Mouse (Mus musculus) spleen, embryonic (tissue): ENCODE measurements around the gene Slit3.

Experiments
- CTCF ChIA-PET: fragments of 350-600 bp; sonication (Branson Sonifier 250); formaldehyde crosslinking; loops from one replicate; lab custom pipeline; 2022; lab: Charles Lee

Slit3 gene

GRCm38 (mm10) chr11:35120894-35121610 is at the start of gene Slit3:
Gene Slit3, plus strand, starts transcription at chr11:35121224.
- CTCF ChIA-PET, result no interaction called here

DNA sequence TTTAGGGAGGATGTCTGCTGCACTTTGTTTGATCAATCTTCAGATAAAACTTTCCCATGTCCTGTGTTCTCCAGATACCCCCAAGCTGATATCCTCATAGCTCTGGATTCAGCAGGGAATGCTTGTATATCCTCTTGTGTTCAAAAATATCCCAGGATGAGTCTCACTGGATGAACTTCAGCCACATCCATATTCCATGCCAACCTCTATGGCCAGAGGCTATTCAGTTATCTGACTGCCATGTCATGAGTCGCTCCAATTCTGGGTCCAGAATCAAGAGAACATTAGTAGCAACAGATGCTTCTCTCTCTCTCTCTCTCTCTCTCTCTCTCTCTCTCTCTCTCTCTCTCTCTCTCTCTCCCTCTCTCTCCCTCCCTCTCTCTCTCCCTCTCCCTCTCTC is 49.6 kb upstream of the Slit3 start:
- CTCF ChIA-PET, result no interaction called here

DNA sequence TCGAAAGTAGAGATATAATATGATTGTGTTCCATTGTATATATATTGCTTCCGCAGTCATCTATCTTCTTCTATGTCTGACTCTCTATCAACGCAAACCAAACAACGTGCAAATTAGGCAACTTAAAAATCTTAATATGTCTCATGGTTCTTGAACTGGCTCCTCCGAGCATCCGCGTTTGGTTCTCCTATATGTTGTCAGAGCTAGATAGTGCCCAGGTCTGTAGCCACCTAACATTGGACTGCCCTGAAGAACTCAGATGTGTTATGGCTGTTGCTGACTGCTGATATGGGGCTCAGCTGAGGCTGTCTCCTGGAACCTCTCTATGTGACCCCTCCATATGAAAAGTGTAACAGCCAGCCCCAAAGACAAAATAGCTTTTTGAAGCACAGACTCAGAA is 45.6 kb upstream of the Slit3 start:
- CTCF ChIA-PET, result no interaction called here

- CTCF ChIA-PET, result no interaction called here
These were observed 40.4 kb upstream of the Slit3 start for GRCm38 (mm10) chr11:35080451-35081125.

DNA sequence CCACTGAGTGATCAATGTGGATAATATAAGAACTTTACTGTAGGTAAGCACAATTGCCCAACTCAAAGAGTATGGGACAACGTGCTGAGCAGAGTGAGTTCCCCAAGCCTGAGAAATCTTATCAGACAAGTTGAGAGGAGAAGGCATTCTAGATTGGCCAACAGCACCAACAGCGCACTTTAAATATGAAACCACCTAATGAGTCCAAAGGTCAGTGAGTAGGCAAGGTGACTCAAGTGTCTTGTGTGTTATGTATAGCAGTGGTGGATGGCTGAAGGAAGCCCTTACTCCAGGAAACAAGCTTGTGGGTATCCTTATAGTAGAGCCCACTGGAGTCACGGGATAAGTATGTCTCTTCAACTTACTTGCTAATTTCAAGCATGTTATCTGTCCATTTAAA is 38.7 kb upstream of the Slit3 start:
- CTCF ChIA-PET, result no interaction called here

DNA sequence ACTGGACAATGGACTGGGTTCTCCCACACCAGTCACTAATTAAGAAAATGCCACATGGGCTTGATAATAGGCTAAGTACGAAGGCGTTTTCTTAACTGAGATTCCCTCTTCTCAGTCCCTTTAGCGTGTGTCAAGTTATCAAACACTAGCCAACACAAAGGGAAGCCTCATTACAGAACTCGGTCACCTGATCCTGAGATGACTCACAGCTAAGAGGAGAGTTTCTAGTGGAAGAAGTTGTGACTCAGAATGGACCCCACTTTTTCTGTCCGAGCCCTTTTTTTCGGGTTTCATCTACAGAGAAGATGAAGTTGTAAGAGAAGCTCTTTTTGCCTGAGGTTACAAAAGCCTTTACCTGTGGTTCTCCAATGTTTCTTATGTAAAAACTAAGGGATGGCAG is 38.0 kb upstream of the Slit3 start:
- CTCF ChIA-PET, result no interaction called here

DNA sequence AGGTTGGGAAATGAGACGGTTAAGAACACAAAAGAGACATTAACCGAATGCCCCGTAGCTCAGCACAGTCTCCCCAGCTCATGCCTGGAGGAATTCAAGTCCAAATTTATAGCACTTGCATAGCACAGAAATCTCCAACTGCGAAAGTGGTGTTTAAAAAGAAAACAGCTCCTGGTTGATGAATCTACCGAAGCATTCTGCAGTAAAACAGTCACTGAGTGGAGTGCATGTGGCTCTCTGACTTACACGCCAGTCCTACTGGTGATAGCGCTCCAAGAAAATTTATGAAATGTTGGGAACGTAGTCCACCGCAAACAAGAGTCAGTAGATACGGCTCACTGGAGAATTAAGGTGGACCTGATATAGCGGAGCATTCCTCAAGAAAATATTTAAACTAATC is 35.7 kb upstream of the Slit3 start:
- CTCF ChIA-PET, result interaction anchor here (0.6 kb wide), 1 partner anchor 25 kb away, joined by 16 read pairs; no protein-coding TSS in a partner anchor

GRCm38 (mm10) chr11:35086029-35086428 is 35.0 kb upstream of the Slit3 start:
- CTCF ChIA-PET, result no interaction called here

DNA sequence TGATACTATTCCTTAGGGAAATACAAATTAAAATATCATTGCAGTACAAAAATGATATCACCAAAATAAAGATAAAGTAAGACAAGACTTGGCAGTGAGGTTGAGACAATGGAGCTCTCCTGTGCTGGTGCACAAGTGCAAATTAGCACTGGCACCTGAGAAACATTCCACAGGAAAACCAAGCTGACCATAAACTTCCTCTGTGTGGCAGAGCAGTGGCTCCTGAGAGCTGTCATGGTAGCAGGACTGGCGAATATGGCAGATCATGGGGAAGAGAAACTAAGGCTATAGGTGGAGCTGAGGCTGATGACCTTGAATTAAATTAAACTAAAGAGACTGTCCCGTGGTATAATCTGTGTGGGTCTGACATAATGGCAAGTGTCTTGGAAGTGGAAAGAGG is 33.6 kb upstream of the Slit3 start:
- CTCF ChIA-PET, result no interaction called here

DNA sequence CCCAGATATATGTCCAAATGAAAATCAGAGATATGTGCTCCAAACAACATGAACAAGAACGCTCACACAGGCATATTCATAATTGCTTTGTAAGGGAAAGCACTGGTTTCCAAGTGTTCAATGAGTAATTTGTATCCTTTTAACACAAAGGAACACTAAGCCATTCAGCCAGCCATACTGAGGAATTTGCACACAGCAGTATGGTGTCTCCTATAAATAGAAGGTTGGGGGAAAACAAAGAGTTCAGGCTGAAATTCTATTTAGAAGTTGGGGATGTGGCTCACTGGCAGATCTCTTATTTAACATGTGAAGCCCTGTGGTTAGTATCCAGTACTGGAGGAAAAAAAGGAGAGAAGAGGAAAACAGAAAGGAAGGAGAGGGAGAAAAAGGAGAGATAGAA is 32.9 kb upstream of the Slit3 start:
- CTCF ChIA-PET, result no interaction called here

GRCm38 (mm10) chr11:35090629-35091335 is 30.2 kb upstream of the Slit3 start:
- CTCF ChIA-PET, result no interaction called here

DNA sequence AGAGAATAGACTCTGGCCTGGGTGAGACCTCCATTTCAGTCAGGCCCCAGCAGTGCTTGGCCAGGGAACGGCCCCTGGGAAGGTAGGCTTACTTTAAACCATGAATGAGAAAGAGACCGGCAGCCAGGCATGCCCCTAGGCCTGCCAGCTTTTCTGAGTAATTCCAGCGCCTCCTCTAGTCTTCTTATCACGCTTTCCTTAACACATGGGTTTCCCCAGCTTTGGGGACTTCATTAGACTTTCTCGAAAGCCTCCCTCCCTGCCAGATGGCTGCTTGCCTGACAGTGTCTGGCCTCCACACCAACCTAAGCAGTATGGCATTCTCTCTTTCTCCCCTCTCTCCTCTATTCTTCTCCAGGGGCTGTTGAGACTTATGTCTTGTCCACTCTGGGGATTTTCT is 24.5 kb upstream of the Slit3 start:
- CTCF ChIA-PET, result no interaction called here

DNA sequence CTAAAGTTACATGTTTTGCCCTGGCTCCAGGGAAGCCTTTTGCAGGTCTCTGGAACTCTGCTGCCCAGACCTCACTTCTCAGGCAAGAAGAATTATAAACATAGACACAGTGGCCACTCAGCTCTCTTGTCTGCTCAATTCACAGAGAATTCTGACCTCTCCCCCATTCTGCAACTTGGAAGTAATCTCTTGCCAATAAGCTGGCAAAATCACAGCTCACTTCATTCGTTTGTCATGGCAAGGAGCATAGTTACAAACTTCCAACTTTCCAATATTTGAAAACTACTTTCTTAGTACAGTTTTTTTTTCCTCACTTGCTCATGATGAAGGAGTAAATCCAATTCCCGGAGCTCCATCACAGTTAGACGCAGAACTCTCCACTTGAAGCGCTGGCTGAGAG is 11.2 kb upstream of the Slit3 start:
- CTCF ChIA-PET, result interaction anchor here (0.7 kb wide), 1 partner anchor 85 kb away, joined by 3 read pairs; no protein-coding TSS in a partner anchor

DNA sequence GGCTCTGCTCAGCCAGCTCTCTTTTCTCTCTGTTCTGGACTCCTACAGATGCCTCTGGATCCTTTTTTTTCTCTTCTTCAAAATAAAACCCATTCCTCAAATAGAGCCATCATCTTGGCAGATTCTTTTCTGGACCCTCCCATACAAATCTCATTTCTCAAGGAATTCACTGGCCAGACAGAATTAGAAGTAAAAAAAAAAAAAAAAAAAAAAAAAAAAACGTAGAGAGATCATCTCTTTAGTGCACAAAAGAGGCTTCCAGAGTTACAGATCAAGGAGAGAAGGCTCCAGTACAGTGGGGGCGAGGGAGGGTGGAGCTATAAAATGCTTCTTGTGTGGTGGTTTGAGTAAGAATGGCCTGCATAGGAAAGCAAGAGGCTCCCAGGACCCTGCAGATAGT is 10.2 kb upstream of the Slit3 start:
- CTCF ChIA-PET, result interaction anchor here (0.7 kb wide), 1 partner anchor 26 kb away, joined by 16 read pairs; no protein-coding TSS in a partner anchor

DNA sequence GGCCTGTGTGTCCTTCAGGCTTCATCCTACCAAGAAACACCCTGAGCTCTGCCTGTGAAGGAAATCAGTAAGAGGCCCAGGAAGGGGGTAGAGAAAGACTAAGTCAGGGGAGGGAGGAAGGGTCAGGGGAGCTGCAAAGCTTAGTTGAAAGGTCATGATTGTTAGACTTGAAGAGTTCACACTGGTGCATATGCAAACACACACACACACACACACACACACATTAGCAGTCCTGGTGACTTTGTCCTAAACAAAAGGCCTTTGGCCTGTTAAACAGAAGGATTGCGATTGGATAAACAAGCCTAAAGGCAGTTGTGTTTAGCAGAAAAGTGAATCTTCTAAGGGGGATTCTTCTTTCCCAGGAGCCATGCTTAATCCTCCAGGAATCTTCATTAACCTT is 7.7 kb upstream of the Slit3 start:
- CTCF ChIA-PET, result no interaction called here

- CTCF ChIA-PET, result no interaction called here
These were observed 4.6 kb upstream of the Slit3 start for GRCm38 (mm10) chr11:35116436-35116835.

DNA sequence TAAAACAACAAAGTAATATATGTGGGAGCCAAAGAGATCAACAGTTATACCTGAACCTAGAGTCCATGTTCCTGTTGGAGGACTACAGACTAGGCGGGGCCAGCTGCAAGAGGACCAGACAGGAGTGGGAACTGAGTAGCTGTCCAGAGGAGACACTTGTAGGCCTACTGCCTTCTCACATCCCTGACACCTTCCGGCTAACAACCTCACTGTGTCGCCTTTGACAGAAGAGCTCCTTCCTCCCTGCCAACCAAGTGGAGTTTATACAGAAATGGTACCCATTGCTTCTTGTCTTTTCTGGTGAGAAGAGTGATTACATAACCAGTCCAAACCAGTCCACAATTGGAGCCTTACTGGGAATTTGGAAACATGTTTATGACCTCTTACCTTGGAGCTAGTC is 3.2 kb upstream of the Slit3 start:
- CTCF ChIA-PET, result no interaction called here

- CTCF ChIA-PET, result no interaction called here
These were observed 2.3 kb upstream of the Slit3 start for GRCm38 (mm10) chr11:35118731-35119130.

GRCm38 (mm10) chr11:35119360-35119759 is 1.7 kb upstream of the Slit3 start:
- CTCF ChIA-PET, result interaction anchor here (0.6 kb wide), 1 partner anchor 424 kb away, joined by 3 read pairs; no protein-coding TSS in a partner anchor

GRCm38 (mm10) chr11:35120076-35120475 is 948 bp upstream of the Slit3 start:
- CTCF ChIA-PET, result interaction anchor here (0.6 kb wide), 1 partner anchor 886 kb away, joined by 3 read pairs; no protein-coding TSS in a partner anchor

GRCm38 (mm10) chr11:35121611-35121959 is 561 bp downstream of the Slit3 start:
- CTCF ChIA-PET, result no interaction called here

- CTCF ChIA-PET, result interaction anchor here (0.7 kb wide), 1 partner anchor 1939 kb away, joined by 10 read pairs; no protein-coding TSS in a partner anchor
These were observed 1.2 kb downstream of the Slit3 start for GRCm38 (mm10) chr11:35122091-35122811.
